Mouse (Mus musculus) heart, embryonic 14.5 days (tissue): Measurements from ENCODE around the gene Rnaseh2a. TPM values are rescaled to one million over a fixed set of nuclear protein-coding genes. Genes with fewer than 3 reads are reported as not detected.

Experiments used
- ATAC-seq: fragments of 200-750 bp; cut with Nextera tagmentation; 2 replicates; pipeline ENCODE4 v1.8.0; 2017; ENCODE audit warnings: low read depth, moderate TSS enrichment; ENCODE audit not compliant: insufficient number of reproducible peaks, insufficient read depth, low FRiP score
- H3K27ac ChIP-seq, 2 experiments: fragments of 200-500 bp in 1 of 2; fragments of 300-500 bp in 1 of 2; sonication (generic) in 1 of 2; replicated peaks in 1 of 2; 2 replicates each; pipeline ENCODE4 v1.5.1; 2012 to 2014; ENCODE audit warnings: low read depth in 2 of 2, low read length in 2 of 2, control low read depth in 1 of 2, mild to moderate bottlenecking in 1 of 2, mixed read lengths in 1 of 2; ENCODE audit not compliant: control insufficient read depth in 1 of 2, insufficient read depth in 1 of 2
- H3K27me3 ChIP-seq: fragments of 300-500 bp; sonication (generic); 2 replicates; pipeline ENCODE4 v1.6.1; 2014; ENCODE audit warnings: mild to moderate bottlenecking, low read length, control low read depth; ENCODE audit not compliant: control insufficient read depth, insufficient read depth
- H3K36me3 ChIP-seq: fragments of 300-500 bp; sonication (generic); 2 replicates; pipeline ENCODE4 v1.6.1; 2014; ENCODE audit warnings: mild to moderate bottlenecking, control low read depth, low read length, mixed read lengths; ENCODE audit not compliant: control insufficient read depth, insufficient read depth
- H3K4me1 ChIP-seq, 2 experiments: fragments of 200-500 bp in 1 of 2; fragments of 300-500 bp in 1 of 2; sonication (generic) in 1 of 2; 2 replicates each; pipeline ENCODE4 v1.6.1; 2012 to 2014; ENCODE audit warnings: low read length in 2 of 2, control low read depth in 1 of 2, mixed read lengths in 1 of 2; ENCODE audit not compliant: control insufficient read depth in 2 of 2, insufficient read depth in 2 of 2
- H3K4me2 ChIP-seq: fragments of 300-500 bp; sonication (generic); 2 replicates; pipeline ENCODE4 v1.6.1; 2014; ENCODE audit warnings: mild to moderate bottlenecking, low read length
- H3K4me3 ChIP-seq, 2 experiments: fragments of 200-500 bp in 1 of 2; fragments of 300-500 bp in 1 of 2; sonication (generic) in 1 of 2; 2 replicates each; pipeline ENCODE4 v1.5.1; 2012 to 2014; ENCODE audit warnings: low read length in 2 of 2, mild to moderate bottlenecking in 2 of 2, control low read depth in 1 of 2, low read depth in 1 of 2, moderate library complexity in 1 of 2; ENCODE audit not compliant: control insufficient read depth in 1 of 2, insufficient read depth in 1 of 2
- H3K9ac ChIP-seq: fragments of 300-500 bp; sonication (generic); 2 replicates; pipeline ENCODE4 v1.6.1; 2014; ENCODE audit warnings: mild to moderate bottlenecking, low read length
- H3K9me3 ChIP-seq: fragments of 300-500 bp; sonication (generic); 2 replicates; pipeline ENCODE4 v1.6.1; 2016; ENCODE audit warnings: low read length, control low read depth; ENCODE audit not compliant: control insufficient read depth
- WGBS: fragments of 180-500 bp; shearing (Covaris S2); extraction: QIAGEN DNeasy Blood & Tissue Kit; methylation state at CpG from one replicate; pipeline ENCODE4 v1.1.7; 2014; 5-methylcytosine and 5-hydroxymethylcytosine counted together
- polyA plus RNA-seq: library from polyadenylated mRNA; unstranded; fragments of >200 nt; fragmentation: Nextera tagmentation; extraction: Ambion mirVana; gene quantifications from 2 replicates; pipeline ENCODE4 v1.2.1, GENCODE M21; 2014

The Rnaseh2a gene
- polyA plus RNA-seq, 1 experiment from 2014 or later: 80.8 TPM

DNA sequence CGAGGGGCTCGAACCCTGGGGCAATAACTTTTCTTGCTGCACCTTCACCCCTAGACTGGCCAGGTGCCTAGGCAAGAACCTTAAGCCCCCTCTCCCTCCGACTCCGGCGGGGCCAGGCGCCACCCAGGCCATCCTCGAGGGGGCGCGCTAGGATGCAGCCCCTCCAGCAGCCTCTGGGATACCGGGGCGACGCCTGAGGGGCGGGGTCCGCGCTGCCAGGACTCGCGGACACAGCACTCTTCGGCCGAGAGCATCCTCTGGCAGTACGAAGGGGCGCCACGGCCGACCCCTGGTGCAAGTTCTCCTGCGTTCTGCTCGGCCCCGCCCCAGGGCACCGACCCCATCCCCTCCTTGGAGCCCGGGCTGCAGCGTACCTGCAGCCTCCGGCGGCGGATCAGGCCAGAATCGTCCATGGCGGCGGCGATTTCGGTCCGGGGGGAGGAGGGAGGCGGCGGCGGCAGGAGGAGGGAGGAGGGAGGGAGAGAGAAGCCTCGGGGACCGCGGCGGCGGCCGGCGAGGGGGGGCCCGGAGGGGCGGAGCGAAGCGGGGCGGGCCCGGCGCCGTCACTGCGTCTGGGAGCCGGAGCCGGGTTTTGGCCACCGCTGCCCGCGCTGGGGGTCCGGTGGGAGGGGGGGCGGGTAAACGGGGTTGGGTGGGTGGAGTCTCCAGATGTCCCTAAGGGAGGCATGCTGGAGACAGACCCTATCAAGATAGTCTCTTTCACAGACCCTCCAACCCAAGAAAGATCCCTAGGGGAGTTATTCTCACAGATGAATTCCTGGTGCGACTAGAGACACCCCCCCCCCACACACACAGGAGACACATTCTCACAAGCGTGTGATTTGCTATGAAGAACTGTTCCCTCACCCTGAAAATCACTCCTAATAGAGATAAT lies 23.7 kb downstream of the Rnaseh2a start:
- H3K4me2 ChIP-seq: peak overlapping the region; percentile 64
- no peak overlapping the region for H3K9ac ChIP-seq
- H3K36me3 ChIP-seq: no peaks in the 10 kb centered on the region
- 2% methylated on average over 45 of the region's 67 CpGs for WGBS
- peaks cover 0 to 8% of the 10 kb centered on the region in 2 experiments; a peak in 1 of 4 replicates for H3K4me1 ChIP-seq
- H3K27ac ChIP-seq: no peak overlapping the region
- no peaks in the 10 kb centered on the region for H3K9me3 ChIP-seq
- H3K4me3 ChIP-seq: peak overlapping the region; percentile 8 to 39; a peak in 3 of 4 replicates
- ATAC-seq: peak; percentile 46; the same call in 1 of the 2 replicates
- H3K27me3 ChIP-seq: peaks cover 80% of the 10 kb centered on the region

GRCm38 (mm10) chr8:84945235-84945632 lies 24.3 kb downstream of the Rnaseh2a start:
- Histone ChIP-seq H3K27me3 (peaks cover 76% of the 10 kb centered on the region), H3K4me1 (peaks cover 0 to 8% of the 10 kb centered on the region in 2 experiments; a peak in 1 of 4 replicates), H3K9me3 (no peaks in the 10 kb centered on the region), H3K27ac (no peak overlapping the region), H3K4me2 (peak overlapping the region; percentile 64), H3K9ac (no peak overlapping the region), H3K36me3 (no peaks in the 10 kb centered on the region), H3K4me3 (peak overlapping the region in 1 of 2 experiments; percentile 39; a peak in 1 of 4 replicates)
- 0 out of 2 replicates have a peak, but pooled peaks have one; percentile 18 for ATAC-seq
- 9% methylated on average over 11 of the region's 11 CpGs for WGBS

GRCm38 (mm10) chr8:84944478-84945160 lies 24.9 kb downstream of the Rnaseh2a start:
- ATAC-seq: no peak
- Histone ChIP-seq H3K36me3 (no peaks in the 10 kb centered on the region), H3K9me3 (no peaks in the 10 kb centered on the region), H3K9ac (no peak overlapping the region), H3K4me3 (no peak overlapping the region), H3K4me1 (peaks cover 0 to 8% of the 10 kb centered on the region in 2 experiments; a peak in 1 of 4 replicates), H3K27ac (no peak overlapping the region), H3K4me2 (no peak overlapping the region), H3K27me3 (peaks cover 70% of the 10 kb centered on the region)
- WGBS: 4% methylated on average over 26 of the region's 26 CpGs

DNA sequence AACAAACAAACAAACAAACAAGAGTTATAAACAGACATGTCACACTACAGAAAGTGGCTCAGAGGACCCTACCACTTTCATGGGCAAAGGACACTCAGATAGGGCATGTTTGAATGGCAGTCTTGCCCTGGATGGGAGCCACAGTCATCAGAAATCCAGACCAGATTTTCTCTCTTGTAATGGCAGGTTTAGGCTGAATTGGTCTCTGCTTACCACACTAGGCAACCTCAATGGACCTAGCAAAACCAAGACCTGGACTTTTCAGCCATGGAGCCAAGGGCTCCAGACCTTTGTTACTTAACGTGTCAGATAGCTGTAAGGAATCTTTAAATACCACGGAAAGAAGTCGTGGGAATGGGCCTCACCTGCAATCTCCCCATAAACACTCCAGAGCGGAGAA lies 25.9 kb downstream of the Rnaseh2a start:
- no peak overlapping the region for H3K9ac ChIP-seq
- H3K27me3 ChIP-seq: peaks cover 75% of the 10 kb centered on the region
- H3K4me3 ChIP-seq: no peak overlapping the region
- no peaks in the 10 kb centered on the region for H3K36me3 ChIP-seq
- H3K4me1 ChIP-seq: peaks cover 0 to 8% of the 10 kb centered on the region in 2 experiments; a peak in 1 of 4 replicates
- no peak for ATAC-seq
- no peak overlapping the region for H3K4me2 ChIP-seq
- H3K9me3 ChIP-seq: no peaks in the 10 kb centered on the region
- H3K27ac ChIP-seq: no peak overlapping the region
- 22% methylated on average over 4 of the region's 4 CpGs for WGBS

GRCm38 (mm10) chr8:84937620-84938485 lies 31.7 kb downstream of the Rnaseh2a start:
- H3K4me3 ChIP-seq: peak overlapping the region in 1 of 2 experiments; percentile 46; a peak in 1 of 4 replicates
- peaks cover 4 to 10% of the 10 kb centered on the region in 2 experiments; a peak in 3 of 4 replicates for H3K4me1 ChIP-seq
- no peaks in the 10 kb centered on the region for H3K36me3 ChIP-seq
- 63% methylated on average over 13 of the region's 13 CpGs for WGBS
- ATAC-seq: no peak
- H3K27ac ChIP-seq: no peak overlapping the region
- H3K4me2 ChIP-seq: peak overlapping the region; percentile 74
- H3K27me3 ChIP-seq: peaks cover 73% of the 10 kb centered on the region
- H3K9me3 ChIP-seq: no peaks in the 10 kb centered on the region
- no peak overlapping the region for H3K9ac ChIP-seq

GRCm38 (mm10) chr8:84936962-84937546 lies 32.5 kb downstream of the Rnaseh2a start, which contains the start of gene Mast1:
TSS of gene Mast1 (minus strand) at chr8:84937359.
- no peak within 1 kb of the TSS; the same call in 1 of the 2 replicates for H3K9ac ChIP-seq
- no peaks in the 10 kb centered on the region for H3K36me3 ChIP-seq
- peak within 1 kb of the TSS; percentile 43 to 46 for H3K4me3 ChIP-seq
- peak; percentile 27; the same call in 1 of the 2 replicates for ATAC-seq
- H3K4me1 ChIP-seq: peaks cover 4 to 10% of the 10 kb centered on the region in 2 experiments; a peak in 3 of 4 replicates
- H3K27ac ChIP-seq: no peak within 1 kb of the TSS
- WGBS: under 1% methylated on average over 47 of the region's 50 CpGs
- H3K4me2 ChIP-seq: peak within 1 kb of the TSS; percentile 74
- H3K9me3 ChIP-seq: no peaks in the 10 kb centered on the region
- H3K27me3 ChIP-seq: peaks cover 76% of the 10 kb centered on the region
